Mouse (Mus musculus) heart, adult 9 months (tissue): ENCODE results near the gene Hectd4.
"Not testable (repeated sequence)": the region's sequence is repeated elsewhere in the genome, so short reads cannot be mapped to it uniquely, and the experiment has no call there.

Experiments used
- DNase-seq, 2 experiments: peaks; one replicate each; pipeline ENCODE4 v3.0.0; 2022; ENCODE audit warnings: low spot score in 2 of 2

Gene Hectd4

GRCm38 (mm10) chr5:121359229-121359628 lies 139.2 kb downstream of the Hectd4 start:
- DNase-seq, result no peak

GRCm38 (mm10) chr5:121361696-121362095 lies 141.7 kb downstream of the Hectd4 start:
- no peak for DNase-seq

- DNase-seq, result no peak
Measured at GRCm38 (mm10) chr5:121363441-121363840, 143.4 kb downstream of the Hectd4 start.

DNA sequence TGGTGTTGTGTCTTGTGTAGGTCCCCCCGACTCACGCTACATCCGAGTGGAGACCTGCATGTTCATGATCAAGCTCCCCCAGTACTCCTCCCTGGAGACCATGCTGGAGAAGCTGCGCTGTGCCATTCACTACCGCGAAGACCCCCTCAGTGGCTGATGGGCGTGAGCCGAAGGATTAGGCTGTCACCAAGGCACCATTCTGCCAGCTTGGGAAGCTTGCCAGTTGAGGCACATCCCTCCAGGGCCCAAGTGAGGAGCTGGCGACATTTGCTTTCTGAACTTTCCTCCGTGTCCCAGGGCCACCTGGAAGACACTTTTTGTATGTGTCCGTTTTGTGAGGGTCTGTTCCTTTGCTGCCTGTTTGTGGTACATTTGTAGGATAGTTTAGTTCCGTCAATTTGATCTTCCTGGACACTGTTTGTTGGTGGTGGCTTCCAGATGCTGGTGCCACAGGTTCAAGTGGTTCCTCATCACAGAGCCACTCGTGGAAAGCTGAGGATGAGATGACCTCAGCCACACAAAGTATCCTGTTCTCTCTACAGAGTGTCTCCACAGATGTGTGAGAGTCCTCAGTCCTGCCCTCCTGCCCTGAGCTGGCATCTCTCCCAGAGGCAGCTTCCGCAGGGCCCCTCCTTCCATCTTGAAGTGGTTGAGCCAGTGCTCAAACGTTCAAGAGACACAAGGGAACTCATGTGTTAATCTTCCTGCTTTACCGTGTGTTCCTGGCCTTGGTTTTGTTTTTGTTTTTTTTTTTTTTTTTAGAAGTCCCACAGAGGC lies 146.6 kb downstream of the Hectd4 start:
- DNase-seq, result no peak

GRCm38 (mm10) chr5:121367255-121367654 lies 147.2 kb downstream of the Hectd4 start:
- no peak for DNase-seq

DNA sequence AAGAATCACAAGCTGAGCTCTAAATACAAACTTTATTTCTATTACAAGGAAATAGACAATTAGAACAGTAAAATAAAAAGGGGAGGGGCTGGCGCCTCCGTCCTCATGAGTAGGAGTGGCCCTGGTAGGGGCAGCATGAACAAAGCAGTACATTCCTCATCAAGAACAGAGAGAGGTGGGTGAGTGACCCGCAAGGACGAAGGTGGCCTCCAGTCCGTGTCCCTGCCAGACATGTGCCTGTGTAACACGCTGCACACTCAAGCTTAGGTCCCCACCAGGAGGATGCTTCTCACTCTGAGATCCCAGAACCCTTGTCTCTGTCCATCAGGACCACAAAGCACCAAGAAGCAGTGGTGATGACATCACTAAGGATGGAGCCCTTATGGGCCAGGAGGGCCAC lies 151.7 kb downstream of the Hectd4 start:
- DNase-seq, result no peak

- no peak for DNase-seq
Measured at GRCm38 (mm10) chr5:121374790-121375189, 154.8 kb downstream of the Hectd4 start.

- not testable (repeated sequence) for DNase-seq
Measured at GRCm38 (mm10) chr5:121376972-121377371, 157.0 kb downstream of the Hectd4 start.

DNA sequence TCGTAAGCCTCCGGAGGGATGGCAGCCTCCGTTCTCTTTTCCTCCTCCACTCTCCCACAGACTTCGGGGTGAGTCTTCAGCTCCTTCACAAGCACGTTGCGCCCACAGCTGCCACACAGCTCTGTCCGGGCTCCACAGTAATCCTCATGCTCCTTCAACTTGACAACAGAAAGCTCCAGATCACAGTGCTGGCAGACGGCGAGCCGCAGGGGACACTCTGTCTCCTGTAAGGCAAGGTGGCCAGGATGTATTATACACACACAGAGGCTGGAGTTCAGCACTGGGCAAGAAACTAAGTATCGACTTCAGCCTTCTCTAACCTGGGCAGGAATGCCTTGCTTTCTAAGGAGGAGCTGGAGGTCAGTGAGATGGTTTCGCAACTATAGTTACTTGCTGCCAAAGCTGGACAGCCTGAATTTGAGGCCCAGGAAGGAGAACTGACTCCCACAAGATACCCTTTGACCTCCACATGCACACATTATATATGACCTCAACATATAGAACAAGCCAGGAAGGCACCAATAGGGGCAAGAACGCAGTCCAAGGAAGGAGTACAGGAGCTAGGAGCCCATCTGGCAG lies 158.7 kb downstream of the Hectd4 start:
- no peak for DNase-seq

DNA sequence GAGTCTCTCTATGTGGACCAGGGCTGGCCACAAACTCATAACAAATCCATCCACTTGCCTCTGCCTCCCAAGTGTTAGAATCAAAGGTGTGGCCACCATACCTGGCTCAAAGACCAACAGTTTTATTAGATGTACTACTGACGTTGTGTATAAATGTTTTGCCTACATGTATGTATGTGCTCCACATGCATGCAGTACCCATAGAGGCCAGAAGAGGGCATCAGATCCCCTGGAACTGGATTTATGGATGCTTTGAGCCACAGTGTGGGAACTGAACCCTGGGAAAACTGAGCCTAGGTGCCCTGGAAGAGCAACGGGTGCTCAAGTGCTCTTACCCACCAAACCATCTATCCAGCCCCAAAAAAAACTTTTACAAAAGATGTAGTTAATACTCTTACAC lies 160.7 kb downstream of the Hectd4 start:
- no peak for DNase-seq

- peak in 1 of 2 experiments; percentile 33 for DNase-seq
Measured at GRCm38 (mm10) chr5:121383857-121384756, 164.1 kb downstream of the Hectd4 start.

DNA sequence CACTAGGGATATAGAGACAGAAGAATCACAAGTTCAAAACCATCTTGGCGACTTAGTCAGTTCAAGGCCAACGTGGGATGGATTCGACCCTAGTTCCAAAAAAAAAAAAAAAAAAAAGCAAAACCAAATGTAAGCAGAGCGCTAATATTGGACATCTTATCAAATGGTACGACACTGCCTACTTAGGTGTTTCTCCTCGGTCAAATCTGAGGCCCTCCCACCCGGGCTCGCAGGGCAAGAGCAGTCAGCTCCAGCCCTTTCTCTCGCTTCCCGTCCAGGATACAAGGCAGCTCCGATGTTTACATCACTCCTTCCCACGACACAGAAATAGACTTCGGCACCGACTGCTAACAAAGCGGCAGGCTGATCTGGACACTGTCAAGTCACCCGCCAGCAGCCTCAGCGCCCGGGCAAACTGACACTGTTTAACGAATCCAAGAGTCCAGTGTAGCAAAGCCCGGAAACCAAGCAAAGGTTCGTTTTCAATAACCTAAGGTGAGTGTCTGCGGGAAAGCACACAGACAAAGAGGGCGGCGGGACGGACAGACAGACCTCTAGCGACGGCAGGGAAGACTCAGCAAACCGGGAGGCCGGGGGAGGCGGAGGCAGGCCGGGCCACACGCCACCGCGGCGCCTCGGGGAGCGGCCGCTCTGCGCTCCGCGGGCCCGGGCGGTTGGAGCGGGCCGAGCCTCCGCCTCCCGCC lies 164.9 kb downstream of the Hectd4 start:
- DNase-seq, result peak; percentile 60 to 63

DNA sequence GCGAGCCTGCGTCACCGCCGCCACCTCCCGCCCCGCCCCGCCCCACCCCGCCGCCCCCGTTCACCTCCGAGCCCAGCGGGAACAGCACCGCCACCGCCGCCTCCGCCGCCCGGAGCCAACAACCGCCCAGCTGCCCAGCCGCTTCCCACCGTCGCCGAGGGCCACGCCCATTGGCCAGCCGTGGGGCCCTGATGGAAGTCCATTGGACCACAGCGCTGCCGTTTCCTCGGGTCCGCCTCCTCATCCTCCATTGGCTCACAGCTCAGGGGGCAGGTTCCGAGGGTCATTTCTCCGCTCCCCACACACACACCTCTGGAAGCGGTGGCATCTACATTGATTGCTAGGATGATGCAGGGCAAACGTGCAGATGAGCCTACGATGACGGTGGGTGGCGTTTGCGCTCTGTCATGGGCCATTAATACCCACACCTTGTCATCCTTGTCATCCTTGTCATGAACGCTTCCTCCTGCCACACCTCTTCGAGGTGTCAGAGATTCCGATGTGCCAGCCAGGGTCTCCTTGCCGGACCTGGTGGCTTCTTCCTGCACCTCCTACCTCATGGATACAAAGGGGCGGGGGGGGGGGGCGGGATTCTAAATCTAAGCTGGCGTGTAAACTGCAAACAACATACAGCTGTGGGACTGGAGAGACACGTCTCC lies 165.6 kb downstream of the Hectd4 start, which contains the start of gene Trafd1:
Gene Trafd1 (minus strand): TSS at position 172 of the 659 bp plus-strand sequence.
- DNase-seq, result peak; percentile 95 to 96

GRCm38 (mm10) chr5:121386120-121386909 lies 166.3 kb downstream of the Hectd4 start:
- DNase-seq, result peak in 1 of 2 experiments; percentile 15

GRCm38 (mm10) chr5:121387126-121387525 lies 167.1 kb downstream of the Hectd4 start:
- DNase-seq, result peak in 1 of 2 experiments; percentile 39

DNA sequence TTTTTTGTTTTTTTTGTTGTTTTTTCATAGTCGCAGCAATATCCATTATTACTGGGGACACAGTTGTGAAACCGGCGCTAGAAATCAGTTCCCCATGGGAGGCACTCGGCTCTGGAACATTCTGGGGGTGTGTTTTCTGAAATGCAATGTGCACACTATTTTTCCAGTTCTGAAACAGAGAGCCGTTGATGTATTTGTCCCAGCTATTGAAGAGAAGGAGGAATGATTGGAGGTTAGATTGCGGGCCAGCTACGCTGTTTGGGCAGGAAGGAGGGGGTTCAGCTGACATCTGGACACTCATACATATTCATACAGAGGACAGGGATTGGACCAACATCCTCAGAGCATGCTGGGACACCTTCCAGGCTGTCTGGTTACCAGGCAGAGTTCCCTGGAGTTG lies 169.1 kb downstream of the Hectd4 start:
- peak in 1 of 2 experiments; percentile 41 for DNase-seq

- no peak for DNase-seq
Measured at GRCm38 (mm10) chr5:121389691-121390090, 169.7 kb downstream of the Hectd4 start.

DNA sequence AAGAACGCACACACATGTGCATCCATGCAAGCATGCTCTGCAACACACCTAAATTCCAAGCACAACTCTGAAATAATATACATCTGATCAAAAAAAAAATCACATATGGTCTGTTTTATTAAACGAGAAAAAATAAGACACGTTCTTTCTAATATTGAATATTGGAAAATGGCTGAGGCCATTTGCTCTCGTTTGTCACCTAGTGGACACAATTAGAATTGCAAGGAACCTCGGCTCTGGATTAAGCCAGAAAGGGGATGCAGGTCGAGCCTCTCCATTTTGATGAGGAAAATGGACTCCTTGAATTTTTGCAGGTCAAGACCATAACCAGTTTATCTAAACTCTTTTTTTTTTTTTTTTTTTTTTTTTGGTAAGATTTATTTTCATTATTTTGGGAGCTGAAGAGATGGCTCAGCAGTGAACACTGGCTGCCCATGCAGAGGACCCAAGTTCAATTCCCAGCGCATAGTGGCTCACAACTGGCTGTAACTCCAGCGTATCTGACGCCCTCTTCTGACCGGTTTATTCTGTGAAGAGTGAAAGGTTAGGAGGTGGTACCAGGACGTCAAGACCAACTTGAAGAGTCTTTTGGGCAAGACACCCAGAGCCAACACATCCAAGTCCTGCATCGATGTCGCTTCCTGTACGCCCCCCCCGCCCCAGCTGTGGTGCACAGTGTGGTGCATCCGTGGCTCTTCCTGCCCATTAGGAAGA lies 172.8 kb downstream of the Hectd4 start:
- DNase-seq, result peak in 1 of 2 experiments; percentile 42

DNA sequence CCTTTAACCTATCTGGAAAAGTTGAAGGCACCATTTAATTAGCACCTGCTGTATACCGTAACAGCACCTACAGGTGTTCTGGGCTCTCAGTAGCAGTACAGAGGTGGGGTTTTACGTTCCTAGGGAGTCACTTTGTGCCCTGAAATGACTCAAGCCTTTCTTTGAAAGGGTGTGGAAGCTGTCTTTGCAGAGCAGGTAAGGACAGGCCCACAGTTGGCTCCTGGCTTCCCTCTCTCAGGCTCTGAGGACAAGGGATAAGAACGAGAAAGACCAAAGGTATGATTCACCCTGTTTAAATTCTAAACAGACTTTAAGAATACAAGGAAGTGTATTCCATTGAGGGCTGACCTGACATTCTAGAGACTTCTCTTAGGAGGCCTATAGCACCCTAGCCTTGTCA lies 173.4 kb downstream of the Hectd4 start:
- DNase-seq, result no peak

DNA sequence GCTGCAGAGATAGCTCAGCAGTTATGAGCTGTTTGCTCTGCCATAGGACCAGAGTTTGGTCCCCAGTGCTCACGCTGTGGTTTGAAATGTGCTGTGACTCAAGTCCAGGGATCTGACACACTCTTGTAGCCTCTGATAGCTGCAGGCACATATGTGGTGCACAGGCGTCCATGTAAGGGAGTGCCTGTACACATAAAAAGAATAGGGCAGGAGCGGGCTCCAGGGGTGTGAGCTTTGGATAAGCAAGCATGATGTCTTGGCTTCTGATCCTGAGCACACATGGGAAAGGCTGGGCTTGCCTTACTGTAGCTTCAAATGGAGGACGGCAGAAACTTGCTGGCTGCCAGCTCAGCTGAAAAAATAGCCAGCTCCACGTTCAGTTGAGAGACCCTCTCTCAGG lies 175.6 kb downstream of the Hectd4 start:
- no peak for DNase-seq
